Mouse (Mus musculus): ENCODE data around the gene Rad51b. TPM values are rescaled to one million over a fixed set of nuclear protein-coding genes. Genes with fewer than 3 reads are reported as not detected.
A peak's percentile ranks its signal among the peaks of the same experiment; 100 is the strongest.

Rad51b gene
- total and polyA plus RNA-seq, 3 experiments: 6.5 to 8.6 (median 8.5) TPM

- H3K9ac ChIP-seq (ENCODE audit: insufficient read depth, low read depth): no peak overlapping the region
- peaks cover 0 to 5% of the 10 kb centered on the region in 2 experiments; a peak in 1 of 4 replicates for H3K4me1 ChIP-seq (ENCODE audit: control insufficient read depth in 1 of 2, insufficient read depth in 2 of 2)
- dilution Hi-C loops (cut with MboI; ENCODE audit: extremely low pct_ligation_motif_present, extremely low pct_unique_long_range_greater_than_20kb, low sequenced_read_pairs) (no loop called here), in situ Hi-C loops (cut with MboI; ENCODE audit: low pct_ligation_motif_present, low pct_unique_long_range_greater_than_20kb, low sequenced_read_pairs) (no loop called here)
- no peaks in the 10 kb centered on the region for H3K27me3 ChIP-seq (replicated peaks)
- peaks cover 4% of the 10 kb centered on the region for H3K9me3 ChIP-seq (replicated peaks; ENCODE audit: low read length)
- no peaks in the 10 kb centered on the region for H3K36me3 ChIP-seq (replicated peaks in 1 of 2; ENCODE audit: control insufficient read depth in 1 of 2, insufficient read depth in 1 of 2, low read length in 1 of 2)
- no peaks in the 10 kb centered on the region for H3K79me2 ChIP-seq (replicated peaks; ENCODE audit: control insufficient read depth, extremely low read depth, insufficient read depth, poor library complexity, severe bottlenecking)
- DNase-seq (ENCODE audit: extremely low read depth): no peak
- TF ChIP-seq CTCF (conservative IDR thresholded peaks at IDR 0.05 in 1 of 2, IDR thresholded peaks at IDR 0.05 in 1 of 2; ENCODE audit: low read depth in 2 of 2, low read length in 2 of 2) (peak in 1 of 2 experiments; percentile 5; a peak in 1 of 4 replicates), HCFC1 (IDR thresholded peaks at IDR 0.05; ENCODE audit: low read depth, low read length) (no peak), MAX (IDR thresholded peaks at IDR 0.05; ENCODE audit: low read length) (no peak), USF2 (conservative IDR thresholded peaks at IDR 0.05; ENCODE audit: low read depth, low read length) (no peak), JUND (conservative IDR thresholded peaks at IDR 0.05; ENCODE audit: low read depth, low read length) (no peak)
- H3K4me3 ChIP-seq (replicated peaks in 1 of 3; ENCODE audit: low read depth in 2 of 3, low read length in 2 of 3, poor library complexity in 1 of 3): no peak overlapping the region
- no peak overlapping the region for H3K4me2 ChIP-seq (ENCODE audit: insufficient read depth, low read depth, poor library complexity, severe bottlenecking)
- no peak overlapping the region for H3K27ac ChIP-seq (ENCODE audit: insufficient read depth, low read depth)
These were observed 555.5 kb downstream of the Rad51b start for GRCm38 (mm10) chr12:79852606-79853005.

- no peak for TF ChIP-seq JUND (conservative IDR thresholded peaks at IDR 0.05; ENCODE audit: low read depth, low read length)
- TF ChIP-seq KAT2A (IDR thresholded peaks at IDR 0.05; ENCODE audit: insufficient replicate concordance, low read length): no peak
- TF ChIP-seq ELF1 (IDR thresholded peaks at IDR 0.05; ENCODE audit: low read depth, low read length): no peak
- TF ChIP-seq CHD1 (IDR thresholded peaks at IDR 0.05; ENCODE audit: low read depth, low read length): no peak
- no peak for TF ChIP-seq MEF2A (IDR thresholded peaks at IDR 0.05; ENCODE audit: borderline replicate concordance, low read depth, low read length)
- TF ChIP-seq IRF4 (IDR thresholded peaks at IDR 0.05; ENCODE audit: low read depth, low read length): no peak
- no peak for TF ChIP-seq ETS1 (conservative IDR thresholded peaks at IDR 0.05; ENCODE audit: low read depth, low read length)
- TF ChIP-seq RCOR1 (conservative IDR thresholded peaks at IDR 0.05; ENCODE audit: low read depth, low read length): no peak
- no peak for TF ChIP-seq SMC3 (IDR thresholded peaks at IDR 0.05; ENCODE audit: low read depth, low read length)
- TF ChIP-seq CHD2 (IDR thresholded peaks at IDR 0.05; ENCODE audit: low read length): no peak
- no peak for TF ChIP-seq POLR2A (IDR thresholded peaks at IDR 0.05; ENCODE audit: low read depth, low read length)
- no peak for TF ChIP-seq EP300 (IDR thresholded peaks at IDR 0.05; ENCODE audit: low read length)
- TF ChIP-seq MAFK (IDR thresholded peaks at IDR 0.05; ENCODE audit: insufficient replicate concordance, low read length): no peak
- no peak for TF ChIP-seq NRF1 (IDR thresholded peaks at IDR 0.05; ENCODE audit: low read depth, low read length)
- TF ChIP-seq MAZ (IDR thresholded peaks at IDR 0.05; ENCODE audit: low read depth, low read length): no peak
- no peak for TF ChIP-seq MXI1 (IDR thresholded peaks at IDR 0.05; ENCODE audit: low read depth, low read length)
- no peak for TF ChIP-seq PAX5 (IDR thresholded peaks at IDR 0.05; ENCODE audit: low read length)
- no peak overlapping the region for H3K4me3 ChIP-seq (replicated peaks in 1 of 3; ENCODE audit: low read depth in 2 of 3, low read length in 2 of 3, poor library complexity in 1 of 3)
These were observed 556.9 kb downstream of the Rad51b start for GRCm38 (mm10) chr12:79853901-79854490.

More at GRCm38 (mm10) chr12:79853901-79854490, 556.9 kb downstream of the Rad51b start:
- Histone ChIP-seq H3K36me3 (replicated peaks in 1 of 2; ENCODE audit: control insufficient read depth in 1 of 2, insufficient read depth in 1 of 2, low read length in 1 of 2) (no peaks in the 10 kb centered on the region), H3K27ac (ENCODE audit: insufficient read depth, low read depth) (no peak overlapping the region), H3K79me2 (replicated peaks; ENCODE audit: control insufficient read depth, extremely low read depth, insufficient read depth, poor library complexity, severe bottlenecking) (no peaks in the 10 kb centered on the region), H3K27me3 (replicated peaks) (no peaks in the 10 kb centered on the region), H3K4me2 (ENCODE audit: insufficient read depth, low read depth, poor library complexity, severe bottlenecking) (no peak overlapping the region), H3K4me1 (ENCODE audit: control insufficient read depth in 1 of 2, insufficient read depth in 2 of 2) (peaks cover 5 to 11% of the 10 kb centered on the region in 2 experiments; a peak in 3 of 4 replicates), H3K9me3 (replicated peaks; ENCODE audit: low read length) (peaks cover 4% of the 10 kb centered on the region), H3K9ac (ENCODE audit: insufficient read depth, low read depth) (no peak overlapping the region)
- in situ Hi-C loops (cut with MboI; ENCODE audit: low pct_ligation_motif_present, low pct_unique_long_range_greater_than_20kb, low sequenced_read_pairs) (no loop called here), dilution Hi-C loops (cut with MboI; ENCODE audit: extremely low pct_ligation_motif_present, extremely low pct_unique_long_range_greater_than_20kb, low sequenced_read_pairs) (no loop called here)
- DNase-seq (ENCODE audit: extremely low read depth): no peak
